Mouse (Mus musculus) erythroblast, adult 5-6 weeks (primary cell): ENCODE measurements at regions not wholly inside any gene's neighbourhood (a gene's known extent, or its start where the extent isn't known, plus 50 kb on each side); places are given as distances from the start of the nearest gene placed in this dataset.

Source experiments
- ATAC-seq: replicated peaks from 2 replicates; pipeline ENCODE4 v1.8.0; 2016; ENCODE audit warnings: moderate number of reproducible peaks, mild to moderate bottlenecking, moderate TSS enrichment, inconsistent platforms; ENCODE audit not compliant: poor library complexity, low FRiP score, severe bottlenecking

DNA sequence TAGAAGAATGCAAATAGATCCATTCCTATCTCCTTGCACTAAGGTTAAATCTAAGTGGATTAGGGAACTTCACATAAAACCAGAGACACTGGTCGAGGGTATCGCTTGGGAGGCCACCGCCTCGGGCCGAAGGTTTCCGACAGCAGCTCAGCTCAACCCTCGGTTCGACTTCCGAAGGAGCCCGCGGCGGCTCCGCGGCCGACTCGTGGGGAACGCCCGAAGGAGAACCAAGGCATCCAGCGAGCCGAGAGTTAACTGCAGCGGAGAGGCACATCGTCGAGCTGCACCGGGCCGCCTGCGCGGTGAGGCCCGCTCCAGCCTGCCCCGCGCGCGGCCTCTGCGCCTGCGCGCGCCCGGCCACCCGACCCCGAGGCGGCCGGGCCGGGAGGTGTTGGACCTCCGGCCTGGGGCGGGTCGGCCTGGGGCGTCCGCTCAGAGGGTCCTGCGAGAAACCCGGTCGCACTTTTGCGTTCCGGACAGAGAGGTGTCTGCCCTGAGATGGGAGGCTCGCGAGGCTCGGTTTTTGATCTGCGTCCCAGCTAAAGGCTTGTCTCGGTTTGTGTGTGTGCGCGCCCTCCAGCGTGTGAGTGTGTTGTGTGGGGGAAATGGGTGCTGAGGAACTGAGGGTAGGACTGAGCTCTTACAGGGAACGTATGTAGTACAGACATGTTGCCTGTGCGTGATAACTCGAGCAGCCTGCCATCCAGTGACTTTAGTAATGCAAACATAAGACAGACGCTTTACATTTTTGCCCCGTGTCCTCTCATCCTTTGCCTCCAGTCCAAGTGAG is 50.9 kb upstream of the Vmn2r9 start:
- ATAC-seq, result peak; percentile 55
